Mouse (Mus musculus) erythroid progenitor cell, adult 5-6 weeks (primary cell): ENCODE results near the gene Slc44a3. TPM values are rescaled to one million over a fixed set of nuclear protein-coding genes. Genes with fewer than 3 reads are reported as not detected.

Source experiments
- ATAC-seq: replicated peaks from 2 replicates; pipeline ENCODE4 v1.8.0; 2016; ENCODE audit warnings: moderate number of reproducible peaks, mild to moderate bottlenecking, moderate TSS enrichment, inconsistent platforms; ENCODE audit not compliant: poor library complexity, low FRiP score, severe bottlenecking
- total RNA-seq, 2 experiments: library from RNA; stranded (forward) in 1 of 2; stranded (reverse) in 1 of 2; fragments of 150-400 nt in 1 of 2; fragments of 186-747, 209-891 nt in 1 of 2; gene quantifications; 2 replicates each; pipeline versions ENCODE4 v1.2.3 to v1.2.4; 2015 to 2017; ENCODE audit warnings: low replicate concordance in 2 of 2

Gene Slc44a3
- total RNA-seq (2015; ENCODE audit: low replicate concordance) = not detected in 2 replicates
- not detected in 2 replicates for total RNA-seq (2017; ENCODE audit: low replicate concordance)

- ATAC-seq = no peak
These were observed at the start of gene Slc44a3 for GRCm38 (mm10) chr3:121532176-121532575. Slc44a3 (minus strand) TSS chr3:121532404.

- ATAC-seq = no peak
These were observed 47.8 kb upstream of the Slc44a3 start for GRCm38 (mm10) chr3:121579880-121580549.

GRCm38 (mm10) chr3:121579402-121579801, 47.2 kb upstream of the Slc44a3 start:
- ATAC-seq = no peak

GRCm38 (mm10) chr3:121578706-121579105, 46.5 kb upstream of the Slc44a3 start:
- ATAC-seq = no peak

GRCm38 (mm10) chr3:121577641-121578040, 45.4 kb upstream of the Slc44a3 start:
- no peak for ATAC-seq

- ATAC-seq = no peak
These were observed 44.9 kb upstream of the Slc44a3 start for GRCm38 (mm10) chr3:121577032-121577591.

- no peak for ATAC-seq
These were observed 44.2 kb upstream of the Slc44a3 start for GRCm38 (mm10) chr3:121576367-121576766.

GRCm38 (mm10) chr3:121574386-121574785, 42.2 kb upstream of the Slc44a3 start:
- no peak for ATAC-seq

GRCm38 (mm10) chr3:121573858-121574257, 41.7 kb upstream of the Slc44a3 start:
- ATAC-seq = no peak

GRCm38 (mm10) chr3:121571491-121571890, 39.3 kb upstream of the Slc44a3 start:
- no peak for ATAC-seq

- no peak for ATAC-seq
These were observed 38.4 kb upstream of the Slc44a3 start for GRCm38 (mm10) chr3:121570623-121571022.

- no peak for ATAC-seq
These were observed 37.6 kb upstream of the Slc44a3 start for GRCm38 (mm10) chr3:121569767-121570166.

GRCm38 (mm10) chr3:121569004-121569403, 36.8 kb upstream of the Slc44a3 start:
- ATAC-seq = no peak

- no peak for ATAC-seq
These were observed 35.7 kb upstream of the Slc44a3 start for GRCm38 (mm10) chr3:121567904-121568303.

- ATAC-seq = no peak
These were observed 35.2 kb upstream of the Slc44a3 start for GRCm38 (mm10) chr3:121567337-121567900.

- ATAC-seq = no peak
These were observed 34.7 kb upstream of the Slc44a3 start for GRCm38 (mm10) chr3:121566901-121567300.

GRCm38 (mm10) chr3:121561803-121562202, 29.6 kb upstream of the Slc44a3 start:
- no peak for ATAC-seq

GRCm38 (mm10) chr3:121560115-121560865, 28.1 kb upstream of the Slc44a3 start:
- no peak for ATAC-seq

- ATAC-seq = no peak
These were observed 27.4 kb upstream of the Slc44a3 start for GRCm38 (mm10) chr3:121559406-121560114.

- ATAC-seq = no peak
These were observed 26.7 kb upstream of the Slc44a3 start for GRCm38 (mm10) chr3:121558861-121559260.
